Mouse (Mus musculus): ENCODE measurements around the gene C9. TPM values are rescaled to one million over a fixed set of nuclear protein-coding genes. Genes with fewer than 3 reads are reported as not detected.

The C9 gene
- polyA plus RNA-seq, 1 experiment = not detected

GRCm38 (mm10) chr15:6454461-6454860 lies 9.3 kb downstream of the C9 start:
- H3K36me3 ChIP-seq (ENCODE audit: control insufficient read depth, insufficient read depth) = no peaks in the 10 kb centered on the region
- H3K79me2 ChIP-seq (ENCODE audit: control insufficient read depth, insufficient read depth) = no peaks in the 10 kb centered on the region
- no peak for TF ChIP-seq REST (IDR thresholded peaks at IDR 0.05; ENCODE audit: insufficient read depth, insufficient read length)
- TF ChIP-seq MYOG (IDR thresholded peaks at IDR 0.05; ENCODE audit: control insufficient read depth in 1 of 3, insufficient read depth in 1 of 3, insufficient read length in 2 of 3, low read depth in 2 of 3) = no peak
- no peak for TF ChIP-seq E2F4 (IDR thresholded peaks at IDR 0.05; ENCODE audit: insufficient read depth)
- TF ChIP-seq USF1 (IDR thresholded peaks at IDR 0.05; ENCODE audit: low read depth) = no peak
- no peak for TF ChIP-seq TCF3 (IDR thresholded peaks at IDR 0.05; ENCODE audit: insufficient read length, low read depth)
- TF ChIP-seq POLR2AphosphoS2 (IDR thresholded peaks at IDR 0.05; ENCODE audit: insufficient read length, low read depth) = no peak
- no peak overlapping the region for H3K4me2 ChIP-seq (ENCODE audit: low read depth)
- H3ac ChIP-seq (ENCODE audit: control insufficient read depth, insufficient read length) = no peak overlapping the region
- no peaks in the 10 kb centered on the region for H3K27me3 ChIP-seq (ENCODE audit: control insufficient read depth, insufficient read depth, insufficient read length)
- no peak overlapping the region for H3K4me3 ChIP-seq

DNA sequence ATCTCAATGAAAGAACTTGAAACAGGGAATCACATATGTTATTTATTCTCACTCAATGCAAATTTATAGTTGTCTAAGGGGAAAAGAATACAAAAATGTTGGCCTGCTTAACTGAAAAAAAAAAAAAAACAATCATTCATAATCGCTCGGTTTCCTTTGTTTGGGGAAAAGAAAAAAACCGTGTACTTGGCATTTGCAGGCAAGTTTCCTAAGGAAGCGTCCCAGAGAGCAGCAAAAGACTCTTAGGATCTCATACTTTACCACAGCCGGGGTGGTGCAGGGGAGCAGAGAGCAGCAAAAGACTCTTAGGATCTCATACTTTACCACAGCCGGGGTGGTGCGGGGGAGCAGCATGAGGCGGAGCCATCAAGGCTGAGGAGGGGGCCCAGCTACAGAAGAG lies 16.3 kb downstream of the C9 start:
- no peak overlapping the region for H3ac ChIP-seq (ENCODE audit: control insufficient read depth, insufficient read length)
- no peaks in the 10 kb centered on the region for H3K36me3 ChIP-seq (ENCODE audit: control insufficient read depth, insufficient read depth)
- H3K4me3 ChIP-seq = no peak overlapping the region
- no peaks in the 10 kb centered on the region for H3K79me2 ChIP-seq (ENCODE audit: control insufficient read depth, insufficient read depth)
- TF ChIP-seq E2F4 (IDR thresholded peaks at IDR 0.05; ENCODE audit: insufficient read depth) = no peak
- no peaks in the 10 kb centered on the region for H3K27me3 ChIP-seq (ENCODE audit: control insufficient read depth, insufficient read depth, insufficient read length)
- H3K4me2 ChIP-seq (ENCODE audit: low read depth) = no peak overlapping the region

DNA sequence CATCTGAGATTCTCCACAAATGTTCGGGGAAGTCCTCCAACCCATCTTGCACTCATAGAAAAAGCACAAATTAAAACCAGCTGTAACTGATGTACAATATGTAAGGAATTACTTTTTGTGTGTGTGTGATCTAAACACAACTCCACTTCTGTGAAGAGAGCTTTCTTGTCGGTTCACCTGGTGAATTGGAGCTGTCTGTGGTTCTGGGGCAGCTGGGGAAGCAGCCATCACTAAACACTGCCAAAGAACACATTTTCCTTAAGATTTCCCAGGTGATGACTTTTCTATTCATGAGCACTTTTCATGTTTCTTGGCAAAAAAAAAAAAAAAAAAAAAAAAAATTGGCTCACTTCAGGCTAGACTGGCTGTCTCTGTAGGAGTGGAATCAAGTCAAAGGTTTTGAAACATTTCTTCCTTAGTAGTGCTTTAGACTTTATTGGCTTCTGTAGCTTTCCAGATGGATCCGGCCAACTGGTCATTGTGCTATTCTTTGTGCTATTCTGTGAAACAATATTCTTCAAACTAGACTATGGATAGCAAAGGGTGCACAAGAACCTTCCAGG lies 18.3 kb downstream of the C9 start:
- no peak for TF ChIP-seq POLR2A (IDR thresholded peaks at IDR 0.05; ENCODE audit: insufficient read length, low read depth)
- no peak for TF ChIP-seq MAX (IDR thresholded peaks at IDR 0.05; ENCODE audit: low read depth)
- no peak for TF ChIP-seq POLR2AphosphoS2 (IDR thresholded peaks at IDR 0.05; ENCODE audit: insufficient read length, low read depth)
- no peak for TF ChIP-seq MYOD1 (IDR thresholded peaks at IDR 0.05; ENCODE audit: control insufficient read depth in 1 of 3, insufficient read length in 2 of 3, low read depth in 2 of 3)
- no peak for TF ChIP-seq SRF (IDR thresholded peaks at IDR 0.05; ENCODE audit: control insufficient read depth, insufficient read length, low read depth)
- no peak for TF ChIP-seq TCF3 (IDR thresholded peaks at IDR 0.05; ENCODE audit: insufficient read length, low read depth)
- no peak for TF ChIP-seq E2F4 (IDR thresholded peaks at IDR 0.05; ENCODE audit: insufficient read depth)
- no peak for TF ChIP-seq MYOG (IDR thresholded peaks at IDR 0.05; ENCODE audit: control insufficient read depth in 1 of 3, insufficient read depth in 1 of 3, insufficient read length in 2 of 3, low read depth in 2 of 3)
- no peak for TF ChIP-seq USF1 (IDR thresholded peaks at IDR 0.05; ENCODE audit: low read depth)
- H3ac ChIP-seq (ENCODE audit: control insufficient read depth, insufficient read length) = no peak overlapping the region
- no peaks in the 10 kb centered on the region for H3K36me3 ChIP-seq (ENCODE audit: control insufficient read depth, insufficient read depth)
- no peak overlapping the region for H3K4me3 ChIP-seq
- no peak overlapping the region for H3K4me2 ChIP-seq (ENCODE audit: low read depth)
- H3K79me2 ChIP-seq (ENCODE audit: control insufficient read depth, insufficient read depth) = no peaks in the 10 kb centered on the region
- no peaks in the 10 kb centered on the region for H3K27me3 ChIP-seq (ENCODE audit: control insufficient read depth, insufficient read depth, insufficient read length)

- Histone ChIP-seq H3ac (ENCODE audit: control insufficient read depth, insufficient read length) (no peak overlapping the region), H3K4me2 (ENCODE audit: low read depth) (no peak overlapping the region), H3K36me3 (ENCODE audit: control insufficient read depth, insufficient read depth) (no peaks in the 10 kb centered on the region), H3K4me3 (no peak overlapping the region), H3K27me3 (ENCODE audit: control insufficient read depth, insufficient read depth, insufficient read length) (no peaks in the 10 kb centered on the region), H3K79me2 (ENCODE audit: control insufficient read depth, insufficient read depth) (no peaks in the 10 kb centered on the region)
- TF ChIP-seq POLR2AphosphoS2 (IDR thresholded peaks at IDR 0.05; ENCODE audit: insufficient read length, low read depth) (no peak), POLR2A (IDR thresholded peaks at IDR 0.05; ENCODE audit: insufficient read length, low read depth) (no peak), MAX (IDR thresholded peaks at IDR 0.05; ENCODE audit: low read depth) (no peak), TCF12 (IDR thresholded peaks at IDR 0.05; ENCODE audit: insufficient read depth, poor library complexity, severe bottlenecking) (no peak), MYOG (IDR thresholded peaks at IDR 0.05; ENCODE audit: control insufficient read depth in 1 of 3, insufficient read depth in 1 of 3, insufficient read length in 2 of 3, low read depth in 2 of 3) (no peak), MYOD1 (IDR thresholded peaks at IDR 0.05; ENCODE audit: control insufficient read depth in 1 of 3, insufficient read length in 2 of 3, low read depth in 2 of 3) (no peak)
These were observed 21.9 kb downstream of the C9 start for GRCm38 (mm10) chr15:6466995-6467394.

DNA sequence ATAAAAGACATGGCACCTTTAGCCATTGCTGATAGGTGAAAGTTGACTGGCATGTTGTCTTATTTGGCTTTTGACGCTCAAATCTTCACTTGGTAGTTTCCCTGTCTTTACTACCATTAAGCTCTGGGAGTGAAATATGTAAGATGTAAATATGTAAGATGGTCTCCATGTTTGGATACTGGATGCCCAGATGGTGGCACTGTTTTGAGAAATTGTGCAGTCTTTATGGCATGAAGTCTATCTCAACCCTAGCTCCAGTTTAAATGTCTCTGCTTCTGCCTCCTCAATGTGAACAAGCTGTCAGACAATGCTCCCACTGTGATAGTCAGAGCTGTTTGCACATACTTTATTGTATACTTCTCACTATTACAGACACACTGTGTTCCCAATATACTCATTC lies 23.7 kb downstream of the C9 start:
- no peak overlapping the region for H3K4me2 ChIP-seq (ENCODE audit: low read depth)
- no peaks in the 10 kb centered on the region for H3K79me2 ChIP-seq (ENCODE audit: control insufficient read depth, insufficient read depth)
- no peaks in the 10 kb centered on the region for H3K27me3 ChIP-seq (ENCODE audit: control insufficient read depth, insufficient read depth, insufficient read length)
- no peak overlapping the region for H3ac ChIP-seq (ENCODE audit: control insufficient read depth, insufficient read length)
- no peak for TF ChIP-seq SRF (IDR thresholded peaks at IDR 0.05; ENCODE audit: control insufficient read depth, insufficient read length, low read depth)
- H3K36me3 ChIP-seq (ENCODE audit: control insufficient read depth, insufficient read depth) = no peaks in the 10 kb centered on the region
- no peak overlapping the region for H3K4me3 ChIP-seq

DNA sequence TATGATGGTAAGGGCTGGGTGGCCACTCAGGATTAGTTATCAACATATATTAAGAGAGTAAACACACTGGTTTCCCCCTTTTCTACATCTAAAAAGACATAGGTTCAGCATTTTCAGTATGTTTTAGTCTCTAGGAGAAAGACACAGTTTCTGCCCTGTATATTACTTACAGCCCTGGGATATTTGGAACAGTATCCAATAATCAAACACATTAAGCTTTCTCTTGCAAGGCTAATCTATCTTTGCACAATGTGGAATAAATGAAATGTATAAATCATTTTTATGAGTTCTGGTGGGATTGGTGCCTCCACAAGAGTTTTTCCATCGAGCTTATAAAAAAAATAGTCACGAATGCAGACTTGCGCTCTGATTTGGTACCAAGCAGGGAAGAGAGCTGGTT lies 24.3 kb downstream of the C9 start:
- TF ChIP-seq MAX (IDR thresholded peaks at IDR 0.05; ENCODE audit: low read depth) = no peak
- TF ChIP-seq E2F4 (IDR thresholded peaks at IDR 0.05; ENCODE audit: insufficient read depth) = no peak
- TF ChIP-seq CEBPB (IDR thresholded peaks at IDR 0.05; ENCODE audit: insufficient read depth, poor library complexity, severe bottlenecking) = no peak
- TF ChIP-seq MYOG (IDR thresholded peaks at IDR 0.05; ENCODE audit: control insufficient read depth in 1 of 3, insufficient read depth in 1 of 3, insufficient read length in 2 of 3, low read depth in 2 of 3) = no peak
- TF ChIP-seq POLR2A (IDR thresholded peaks at IDR 0.05; ENCODE audit: insufficient read length, low read depth) = no peak
- no peak for TF ChIP-seq TCF3 (IDR thresholded peaks at IDR 0.05; ENCODE audit: insufficient read length, low read depth)
- no peak for TF ChIP-seq POLR2AphosphoS2 (IDR thresholded peaks at IDR 0.05; ENCODE audit: insufficient read length, low read depth)
- no peak for TF ChIP-seq SRF (IDR thresholded peaks at IDR 0.05; ENCODE audit: control insufficient read depth, insufficient read length, low read depth)
- TF ChIP-seq USF1 (IDR thresholded peaks at IDR 0.05; ENCODE audit: low read depth) = no peak
- no peak for TF ChIP-seq MYOD1 (IDR thresholded peaks at IDR 0.05; ENCODE audit: control insufficient read depth in 1 of 3, insufficient read length in 2 of 3, low read depth in 2 of 3)
- no peak for TF ChIP-seq TCF12 (IDR thresholded peaks at IDR 0.05; ENCODE audit: insufficient read depth, poor library complexity, severe bottlenecking)
- no peak for TF ChIP-seq REST (IDR thresholded peaks at IDR 0.05; ENCODE audit: insufficient read depth, insufficient read length)
- Histone ChIP-seq H3K4me3 (no peak overlapping the region), H3K27me3 (ENCODE audit: control insufficient read depth, insufficient read depth, insufficient read length) (no peaks in the 10 kb centered on the region)

More for the DNA sequence above, 24.3 kb downstream of the C9 start:
- H3K36me3 ChIP-seq (ENCODE audit: control insufficient read depth, insufficient read depth) = no peaks in the 10 kb centered on the region
- no peaks in the 10 kb centered on the region for H3K79me2 ChIP-seq (ENCODE audit: control insufficient read depth, insufficient read depth)
- H3K4me2 ChIP-seq (ENCODE audit: low read depth) = no peak overlapping the region
- no peak overlapping the region for H3ac ChIP-seq (ENCODE audit: control insufficient read depth, insufficient read length)

Data from myocyte (in vitro differentiated cells).